Mouse (Mus musculus) lung, adult 2 months (tissue): ENCODE results near the gene Snupn.

Experiments used
- CTCF ChIP-seq: fragments of 200-500 bp; IDR thresholded peaks from 2 replicates; pipeline ENCODE4 v1.5.1; 2011; ENCODE audit warnings: mild to moderate bottlenecking, low read length, control low read depth; ENCODE audit not compliant: insufficient read depth
- POLR2A ChIP-seq: fragments of 200-500 bp; IDR thresholded peaks from 2 replicates; pipeline ENCODE4 v1.6.1; 2011; ENCODE audit warnings: low read depth, mild to moderate bottlenecking, control low read depth, low read length, borderline replicate concordance; ENCODE audit errors: extremely low read depth

DNA sequence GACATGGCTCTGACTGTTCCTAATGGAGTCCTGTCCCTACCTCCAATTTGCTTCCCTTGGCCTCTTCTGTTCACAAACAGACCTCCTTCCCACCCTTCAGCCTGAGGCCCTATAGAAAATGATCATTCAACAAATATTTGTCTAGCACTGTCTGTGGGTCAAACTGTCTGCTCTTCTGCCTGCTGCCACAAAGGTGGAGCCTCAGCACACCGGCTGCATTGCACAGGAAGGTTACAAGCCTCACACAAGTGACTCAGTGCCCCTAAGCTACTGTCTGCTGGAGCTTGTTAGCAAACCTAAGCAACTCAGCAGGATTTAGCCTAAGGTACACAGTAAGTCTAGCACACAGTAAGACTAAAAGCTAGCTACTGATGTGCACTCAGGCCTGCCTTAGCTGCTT, 39.7 kb upstream of the Snupn start:
- TF ChIP-seq CTCF, result no peak
- no peak for TF ChIP-seq POLR2A
